Mouse (Mus musculus) cerebellum, adult 2 months (tissue): Measurements from ENCODE around the gene D030056L22Rik. TPM values are rescaled to one million over a fixed set of nuclear protein-coding genes. Genes with fewer than 3 reads are reported as not detected.
"Not testable (repeated sequence)": the region's sequence is repeated elsewhere in the genome, so short reads cannot be mapped to it uniquely, and the experiment has no call there.

Experiments used
- DNase-seq, 2 experiments: peaks; one replicate each; pipeline ENCODE4 v3.0.0; 2021
- H3K27ac ChIP-seq: fragments of 200-500 bp; 2 replicates; pipeline ENCODE4 v1.5.1; 2012; ENCODE audit warnings: low read length, control low read depth, inconsistent platforms; ENCODE audit not compliant: insufficient read depth
- H3K27me3 ChIP-seq: fragments of 200-500 bp; 2 replicates; pipeline ENCODE4 v1.6.1; 2012; ENCODE audit warnings: inconsistent platforms, mild to moderate bottlenecking, low read length, moderate library complexity; ENCODE audit not compliant: control insufficient read depth, insufficient read depth
- H3K4me1 ChIP-seq: fragments of 200-500 bp; 2 replicates; pipeline ENCODE4 v1.6.1; 2011; ENCODE audit warnings: low read length; ENCODE audit not compliant: control insufficient read depth, insufficient read depth
- H3K4me3 ChIP-seq: fragments of 200-500 bp; replicated peaks from 2 replicates; pipeline ENCODE3; 2011; ENCODE audit warnings: mild to moderate bottlenecking, low read depth, low read length, control low read depth; ENCODE audit not compliant: insufficient read depth
- CTCF ChIP-seq: fragments of 200-500 bp; IDR thresholded peaks from 2 replicates; pipeline ENCODE4 v1.5.1; 2011; ENCODE audit warnings: low read depth, mild to moderate bottlenecking, control low read depth, low read length, moderate library complexity, borderline replicate concordance; ENCODE audit not compliant: insufficient read depth
- POLR2A ChIP-seq: fragments of 200-500 bp; IDR thresholded peaks from 2 replicates; pipeline ENCODE4 v1.6.1; 2011; ENCODE audit warnings: low read length, control low read depth, borderline replicate concordance; ENCODE audit not compliant: insufficient read depth
- WGBS: fragments of 180-500 bp; shearing (Covaris S2); methylation state at CpG from one replicate; pipeline ENCODE4 v1.1.7; 2018; 5-methylcytosine and 5-hydroxymethylcytosine counted together
- polyA plus RNA-seq: library from polyadenylated mRNA; depleted of rRNA; stranded (reverse); fragments of >200 nt; gene quantifications from 2 replicates; pipeline ENCODE4 v1.2.3, GENCODE M21; 2012

The D030056L22Rik gene
- polyA plus RNA-seq, 1 experiment: 28.8 TPM

GRCm38 (mm10) chr19:18712153-18712865 is 684 bp upstream of the D030056L22Rik start:
- no peak for TF ChIP-seq CTCF
- no peak for TF ChIP-seq POLR2A

GRCm38 (mm10) chr19:18713357-18713756 is 364 bp downstream of the D030056L22Rik start:
- H3K27ac ChIP-seq, H3K27me3 ChIP-seq, H3K4me1 ChIP-seq: not testable (repeated sequence)
- peak overlapping the region; percentile 89 for H3K4me3 ChIP-seq
- DNase-seq: peak in 1 of 2 experiments; percentile 59
- 0% methylated on average over 43 of the region's 46 CpGs for WGBS

More at GRCm38 (mm10) chr19:18712153-18712865, 684 bp upstream of the D030056L22Rik start:
- no peaks in the 10 kb centered on the region for H3K27me3 ChIP-seq
- WGBS: 61% methylated on average over 16 of the region's 16 CpGs
- peak overlapping the region; percentile 99 for H3K27ac ChIP-seq
- peak overlapping the region; percentile 89 for H3K4me3 ChIP-seq
- DNase-seq: no peak
- H3K4me1 ChIP-seq: peaks cover 4% of the 10 kb centered on the region; the same call in 1 of the 2 replicates

GRCm38 (mm10) chr19:18716374-18716773 is 3.4 kb downstream of the D030056L22Rik start:
- H3K4me1 ChIP-seq: no peaks in the 10 kb centered on the region
- H3K4me3 ChIP-seq: no peak overlapping the region
- TF ChIP-seq CTCF (peak; percentile 57), POLR2A (no peak)
- WGBS: 38% methylated on average over 1 of the region's 1 CpGs
- peak; percentile 63 to 64 for DNase-seq
- H3K27me3 ChIP-seq: no peaks in the 10 kb centered on the region
- H3K27ac ChIP-seq: no peak overlapping the region

GRCm38 (mm10) chr19:18720337-18720736 is 7.3 kb downstream of the D030056L22Rik start:
- TF ChIP-seq CTCF (no peak), POLR2A (no peak)
- H3K27ac ChIP-seq: no peak overlapping the region
- H3K4me3 ChIP-seq: no peak overlapping the region
- H3K27me3 ChIP-seq: no peaks in the 10 kb centered on the region
- 90% methylated on average over 3 of the region's 3 CpGs for WGBS
- no peaks in the 10 kb centered on the region for H3K4me1 ChIP-seq
- DNase-seq: no peak

- no peaks in the 10 kb centered on the region for H3K27me3 ChIP-seq
- TF ChIP-seq POLR2A (no peak), CTCF (no peak)
- no peak overlapping the region for H3K27ac ChIP-seq
- H3K4me3 ChIP-seq: no peak overlapping the region
- no peaks in the 10 kb centered on the region for H3K4me1 ChIP-seq
- no peak for DNase-seq
- WGBS: 93% methylated on average over 2 of the region's 2 CpGs
Observed at GRCm38 (mm10) chr19:18725186-18725585, 12.2 kb downstream of the D030056L22Rik start.

GRCm38 (mm10) chr19:18730255-18730654 is 17.3 kb downstream of the D030056L22Rik start:
- H3K27ac ChIP-seq: no peak overlapping the region
- H3K4me1 ChIP-seq: no peaks in the 10 kb centered on the region
- H3K27me3 ChIP-seq: no peaks in the 10 kb centered on the region
- H3K4me3 ChIP-seq: no peak overlapping the region
- DNase-seq: no peak
- TF ChIP-seq POLR2A (no peak), CTCF (no peak)
- 83% methylated on average over 7 of the region's 7 CpGs for WGBS

- Histone ChIP-seq H3K27ac (no peak overlapping the region), H3K4me3 (no peak overlapping the region), H3K4me1 (no peaks in the 10 kb centered on the region), H3K27me3 (no peaks in the 10 kb centered on the region)
- 71% methylated on average over 7 of the region's 7 CpGs for WGBS
- no peak for TF ChIP-seq POLR2A
- TF ChIP-seq CTCF: no peak
- DNase-seq: no peak
Observed at GRCm38 (mm10) chr19:18731077-18731476, 18.1 kb downstream of the D030056L22Rik start.

GRCm38 (mm10) chr19:18735901-18736300 is 22.9 kb downstream of the D030056L22Rik start:
- Histone ChIP-seq H3K27ac (no peak overlapping the region), H3K4me1 (no peaks in the 10 kb centered on the region), H3K4me3 (no peak overlapping the region), H3K27me3 (no peaks in the 10 kb centered on the region)
- no peak for DNase-seq
- TF ChIP-seq CTCF: no peak
- no peak for TF ChIP-seq POLR2A
- 95% methylated on average over 4 of the region's 4 CpGs for WGBS
